Mouse (Mus musculus) neural tube, embryonic 13.5 days (tissue): ENCODE results near the gene Slc35f5. TPM values are rescaled to one million over a fixed set of nuclear protein-coding genes. Genes with fewer than 3 reads are reported as not detected.

Experiments
- ATAC-seq: fragments of 200-750 bp; cut with Nextera tagmentation; 2 replicates; pipeline ENCODE4 v1.8.0; 2017; ENCODE audit warnings: low read depth, mild to moderate bottlenecking, moderate TSS enrichment, moderate library complexity
- H3K27ac ChIP-seq: fragments of 300-500 bp; sonication (generic); replicated peaks from 2 replicates; pipeline ENCODE4 v1.5.1; 2015; ENCODE audit warnings: moderate library complexity, mild to moderate bottlenecking, inconsistent platforms
- H3K27me3 ChIP-seq: fragments of 300-500 bp; sonication (generic); 2 replicates; pipeline ENCODE4 v1.6.1; 2015; ENCODE audit warnings: mild to moderate bottlenecking, inconsistent platforms
- H3K36me3 ChIP-seq: fragments of 300-500 bp; sonication (generic); 2 replicates; pipeline ENCODE4 v1.6.1; 2015; ENCODE audit warnings: mild to moderate bottlenecking, inconsistent platforms
- H3K4me1 ChIP-seq: fragments of 300-500 bp; sonication (generic); replicated peaks from 2 replicates; pipeline ENCODE4 v1.6.1; 2015; ENCODE audit warnings: inconsistent platforms
- H3K4me2 ChIP-seq: fragments of 300-500 bp; sonication (generic); 2 replicates; pipeline ENCODE4 v1.6.1; 2015; ENCODE audit warnings: inconsistent platforms, mild to moderate bottlenecking, moderate library complexity
- H3K4me3 ChIP-seq: fragments of 300-500 bp; sonication (generic); 2 replicates; pipeline ENCODE4 v1.5.1; 2015; ENCODE audit warnings: mild to moderate bottlenecking, inconsistent platforms
- H3K9ac ChIP-seq: fragments of 300-500 bp; sonication (generic); 2 replicates; pipeline ENCODE4 v1.6.1; 2015; ENCODE audit warnings: moderate library complexity, mild to moderate bottlenecking, inconsistent platforms
- H3K9me3 ChIP-seq: fragments of 300-500 bp; sonication (generic); 2 replicates; pipeline ENCODE4 v1.6.1; 2016; ENCODE audit warnings: inconsistent platforms
- WGBS: fragments of 180-500 bp; shearing (Covaris S2); methylation state at CpG from one replicate; pipeline ENCODE4 v1.1.7; 2015; 5-methylcytosine and 5-hydroxymethylcytosine counted together
- polyA plus RNA-seq: library from polyadenylated mRNA; unstranded; fragments of >200 nt; fragmentation: Nextera tagmentation; extraction: Ambion mirVana; gene quantifications from 2 replicates; pipeline ENCODE4 v1.2.1, GENCODE M21; 2015

Gene Slc35f5
- polyA plus RNA-seq, 1 experiment from 2014 or later = 26.1 TPM

- H3K36me3 ChIP-seq = peaks cover 78% of the 10 kb centered on the region
- ATAC-seq = no peak
- WGBS = 89% methylated on average over 1 of the region's 1 CpGs
Observed at GRCm38 (mm10) chr1:125578091-125578490, 17.7 kb downstream of the Slc35f5 start.

GRCm38 (mm10) chr1:125581134-125581533 lies 20.7 kb downstream of the Slc35f5 start:
- no peaks in the 10 kb centered on the region for H3K4me1 ChIP-seq
- no peaks in the 10 kb centered on the region for H3K9me3 ChIP-seq
- H3K9ac ChIP-seq = no peak overlapping the region
- 84% methylated on average over 3 of the region's 3 CpGs for WGBS
- H3K27ac ChIP-seq = no peak overlapping the region
- no peak overlapping the region for H3K4me3 ChIP-seq
- no peak for ATAC-seq
- H3K36me3 ChIP-seq = peaks cover 66% of the 10 kb centered on the region
- H3K4me2 ChIP-seq = no peak overlapping the region
- H3K27me3 ChIP-seq = no peaks in the 10 kb centered on the region

More at GRCm38 (mm10) chr1:125578091-125578490, 17.7 kb downstream of the Slc35f5 start:
- no peak overlapping the region for H3K9ac ChIP-seq
- H3K9me3 ChIP-seq = no peaks in the 10 kb centered on the region
- no peak overlapping the region for H3K4me3 ChIP-seq
- H3K4me1 ChIP-seq = no peaks in the 10 kb centered on the region
- no peak overlapping the region for H3K27ac ChIP-seq
- no peak overlapping the region for H3K4me2 ChIP-seq
- H3K27me3 ChIP-seq = no peaks in the 10 kb centered on the region

GRCm38 (mm10) chr1:125603620-125604019 lies 43.2 kb downstream of the Slc35f5 start:
- Histone ChIP-seq H3K27me3 (no peaks in the 10 kb centered on the region), H3K4me1 (no peaks in the 10 kb centered on the region), H3K36me3 (no peaks in the 10 kb centered on the region), H3K9me3 (peaks cover 13% of the 10 kb centered on the region), H3K27ac (no peak overlapping the region), H3K4me3 (no peak overlapping the region), H3K4me2 (no peak overlapping the region), H3K9ac (no peak overlapping the region)
- ATAC-seq = no peak
- WGBS = 81% methylated on average over 4 of the region's 4 CpGs

GRCm38 (mm10) chr1:125607087-125607803 lies 46.9 kb downstream of the Slc35f5 start:
- H3K4me3 ChIP-seq = no peak overlapping the region
- 0 out of 2 replicates have a peak overlapping the region, but pooled peaks have one; percentile 11 for H3K4me2 ChIP-seq
- no peaks in the 10 kb centered on the region for H3K4me1 ChIP-seq
- no peaks in the 10 kb centered on the region for H3K9me3 ChIP-seq
- H3K9ac ChIP-seq = peak overlapping the region; percentile 27; the same call in 1 of the 2 replicates
- ATAC-seq = peak; percentile 93
- no peaks in the 10 kb centered on the region for H3K36me3 ChIP-seq
- H3K27ac ChIP-seq = peak overlapping the region; percentile 54; the same call in 1 of the 2 replicates
- H3K27me3 ChIP-seq = no peaks in the 10 kb centered on the region
- 16% methylated on average over 10 of the region's 10 CpGs for WGBS

- H3K27ac ChIP-seq = no peak overlapping the region
- ATAC-seq = no peak
- H3K4me3 ChIP-seq = no peak overlapping the region
- H3K9me3 ChIP-seq = no peaks in the 10 kb centered on the region
- WGBS = 58% methylated on average over 4 of the region's 4 CpGs
- H3K4me1 ChIP-seq = no peaks in the 10 kb centered on the region
- H3K36me3 ChIP-seq = no peaks in the 10 kb centered on the region
- no peaks in the 10 kb centered on the region for H3K27me3 ChIP-seq
- H3K4me2 ChIP-seq = no peak overlapping the region
- no peak overlapping the region for H3K9ac ChIP-seq
Observed at GRCm38 (mm10) chr1:125624376-125625076, 64.1 kb downstream of the Slc35f5 start.

- Histone ChIP-seq H3K36me3 (no peaks in the 10 kb centered on the region), H3K4me3 (no peak overlapping the region), H3K27ac (no peak overlapping the region), H3K4me2 (no peak overlapping the region), H3K9me3 (no peaks in the 10 kb centered on the region), H3K4me1 (0 out of 2 replicates have a peak, but pooled peaks cover 3% of the 10 kb centered on the region), H3K27me3 (no peaks in the 10 kb centered on the region), H3K9ac (no peak overlapping the region)
- WGBS = 36% methylated on average over 8 of the region's 8 CpGs
- no peak for ATAC-seq
Observed at GRCm38 (mm10) chr1:125639501-125640253, 79.3 kb downstream of the Slc35f5 start.

GRCm38 (mm10) chr1:125643643-125644042 lies 83.2 kb downstream of the Slc35f5 start:
- Histone ChIP-seq H3K27me3 (no peaks in the 10 kb centered on the region), H3K9me3 (no peaks in the 10 kb centered on the region), H3K4me2 (no peak overlapping the region), H3K27ac (no peak overlapping the region), H3K36me3 (no peaks in the 10 kb centered on the region), H3K9ac (no peak overlapping the region), H3K4me3 (no peak overlapping the region), H3K4me1 (0 out of 2 replicates have a peak, but pooled peaks cover 3% of the 10 kb centered on the region)
- WGBS = 11% methylated on average over 1 of the region's 1 CpGs
- ATAC-seq = no peak

Other genes starting within 250 kb of the Slc35f5 start
- gene Actr3, start 124.9 kb upstream of the Slc35f5 start, polyA plus RNA-seq = 255 and 272 TPM in 2 replicates
- 0.12 TPM in 1 of 2 replicates, not detected in the other for gene Gpr39, start 116.4 kb downstream of the Slc35f5 start, polyA plus RNA-seq